Mouse (Mus musculus) intestine, postnatal 0 days (tissue): ENCODE results near the gene Fntb. TPM values are rescaled to one million over a fixed set of nuclear protein-coding genes. Genes with fewer than 3 reads are reported as not detected.
A peak's percentile ranks its signal among the peaks of the same experiment; 100 is the strongest.

Experiments used
- ATAC-seq: fragments of 200-750 bp; cut with Nextera tagmentation; 2 replicates; pipeline ENCODE4 v1.8.0; 2017; ENCODE audit warnings: mild to moderate bottlenecking, moderate TSS enrichment, moderate library complexity
- H3K27ac ChIP-seq: fragments of 300-500 bp; sonication (generic); 2 replicates; pipeline ENCODE4 v1.5.1; 2014; ENCODE audit warnings: mild to moderate bottlenecking, low read depth, low read length, moderate library complexity
- H3K27me3 ChIP-seq: fragments of 300-500 bp; sonication (generic); replicated peaks from 2 replicates; pipeline ENCODE4 v1.6.1; 2014; ENCODE audit warnings: low read length, mixed read lengths; ENCODE audit not compliant: control insufficient read depth, insufficient read depth
- H3K36me3 ChIP-seq: fragments of 300-500 bp; sonication (generic); 2 replicates; pipeline ENCODE4 v1.6.1; 2014; ENCODE audit warnings: mild to moderate bottlenecking, moderate library complexity; ENCODE audit not compliant: control insufficient read depth, insufficient read depth
- H3K4me1 ChIP-seq: fragments of 300-500 bp; sonication (generic); replicated peaks from 2 replicates; pipeline ENCODE4 v1.6.1; 2014; ENCODE audit warnings: antibody characterized with exemption, low read length, mixed read lengths; ENCODE audit not compliant: control insufficient read depth, insufficient read depth
- H3K4me2 ChIP-seq: fragments of 300-500 bp; sonication (generic); replicated peaks from 2 replicates; pipeline ENCODE4 v1.6.1; 2014; ENCODE audit warnings: low read depth, mild to moderate bottlenecking, moderate library complexity
- H3K4me3 ChIP-seq: fragments of 300-500 bp; sonication (generic); 2 replicates; pipeline ENCODE4 v1.5.1; 2014; ENCODE audit warnings: low read depth, low read length
- H3K9ac ChIP-seq: fragments of 300-500 bp; sonication (generic); 2 replicates; pipeline ENCODE4 v1.6.1; 2014; ENCODE audit warnings: mild to moderate bottlenecking, low read depth, low read length
- H3K9me3 ChIP-seq: fragments of 300-500 bp; sonication (generic); 2 replicates; pipeline ENCODE4 v1.6.1; 2016; ENCODE audit warnings: mixed run types; ENCODE audit not compliant: control insufficient read depth
- CTCF ChIP-seq: sonication (generic); IDR thresholded peaks from 2 replicates; pipeline ENCODE4 v1.5.1; 2016; ENCODE audit warnings: low read depth, mild to moderate bottlenecking, control low read depth, antibody characterized with exemption, moderate library complexity
- WGBS: fragments of 180-500 bp; shearing (Covaris S2); extraction: QIAGEN DNeasy Blood & Tissue Kit; methylation state at CpG from one replicate; pipeline ENCODE4 v1.1.7; 2014; 5-methylcytosine and 5-hydroxymethylcytosine counted together
- polyA plus RNA-seq: library from polyadenylated mRNA; unstranded; fragments of >200 nt; fragmentation: Nextera tagmentation; extraction: Ambion mirVana; gene quantifications from 2 replicates; pipeline ENCODE4 v1.2.1, GENCODE M21; 2015

Gene Fntb
- polyA plus RNA-seq, 1 experiment from 2014 or later = 13.5 TPM

GRCm38 (mm10) chr12:76776898-76777297, 11.5 kb downstream of the Fntb start:
- no peak overlapping the region for H3K27ac ChIP-seq
- no peak overlapping the region for H3K9ac ChIP-seq
- TF ChIP-seq CTCF = no peak
- no peaks in the 10 kb centered on the region for H3K4me1 ChIP-seq
- no peak overlapping the region for H3K4me2 ChIP-seq
- no peak for ATAC-seq
- no peaks in the 10 kb centered on the region for H3K27me3 ChIP-seq
- H3K9me3 ChIP-seq = no peaks in the 10 kb centered on the region
- 53% methylated on average over 5 of the region's 5 CpGs for WGBS
- no peak overlapping the region for H3K4me3 ChIP-seq
- peaks cover 18% of the 10 kb centered on the region; the same call in 1 of the 2 replicates for H3K36me3 ChIP-seq

- peak; percentile 60 for TF ChIP-seq CTCF
- no peaks in the 10 kb centered on the region for H3K4me1 ChIP-seq
- peak; percentile 44 for ATAC-seq
These were observed 12.5 kb downstream of the Fntb start for GRCm38 (mm10) chr12:76777845-76778244.

GRCm38 (mm10) chr12:76778305-76779083, 13.1 kb downstream of the Fntb start:
- ATAC-seq = peak; percentile 82
- Histone ChIP-seq H3K27ac (no peak overlapping the region), H3K4me1 (no peaks in the 10 kb centered on the region)

More at GRCm38 (mm10) chr12:76777845-76778244, 12.5 kb downstream of the Fntb start:
- H3K9ac ChIP-seq = no peak overlapping the region
- H3K36me3 ChIP-seq = peaks cover 18% of the 10 kb centered on the region; the same call in 1 of the 2 replicates
- no peak overlapping the region for H3K4me3 ChIP-seq
- no peak overlapping the region for H3K4me2 ChIP-seq
- H3K9me3 ChIP-seq = no peaks in the 10 kb centered on the region
- no peaks in the 10 kb centered on the region for H3K27me3 ChIP-seq
- no peak overlapping the region for H3K27ac ChIP-seq

GRCm38 (mm10) chr12:76779951-76780350, 14.6 kb downstream of the Fntb start:
- no peak overlapping the region for H3K4me2 ChIP-seq
- WGBS = 91% methylated on average over 5 of the region's 5 CpGs
- ATAC-seq = no peak
- no peaks in the 10 kb centered on the region for H3K4me1 ChIP-seq
- no peak overlapping the region for H3K27ac ChIP-seq
- no peak for TF ChIP-seq CTCF
- no peak overlapping the region for H3K4me3 ChIP-seq
- H3K9me3 ChIP-seq = no peaks in the 10 kb centered on the region
- no peak overlapping the region for H3K9ac ChIP-seq
- H3K27me3 ChIP-seq = no peaks in the 10 kb centered on the region
- peaks cover 18% of the 10 kb centered on the region; the same call in 1 of the 2 replicates for H3K36me3 ChIP-seq

More at GRCm38 (mm10) chr12:76778305-76779083, 13.1 kb downstream of the Fntb start:
- 0 out of 2 replicates have a peak, but pooled peaks have one; percentile 31 for TF ChIP-seq CTCF
- H3K4me3 ChIP-seq = no peak overlapping the region
- no peak overlapping the region for H3K4me2 ChIP-seq
- 45% methylated on average over 10 of the region's 10 CpGs for WGBS
- peaks cover 18% of the 10 kb centered on the region; the same call in 1 of the 2 replicates for H3K36me3 ChIP-seq
- no peaks in the 10 kb centered on the region for H3K27me3 ChIP-seq
- H3K9ac ChIP-seq = no peak overlapping the region
- no peaks in the 10 kb centered on the region for H3K9me3 ChIP-seq

GRCm38 (mm10) chr12:76780639-76781468, 15.5 kb downstream of the Fntb start:
- WGBS = 84% methylated on average over 12 of the region's 12 CpGs

GRCm38 (mm10) chr12:76784056-76784619, 18.7 kb downstream of the Fntb start:
- H3K27ac ChIP-seq = no peak overlapping the region
- H3K4me3 ChIP-seq = no peak overlapping the region
- no peak overlapping the region for H3K9ac ChIP-seq
- H3K27me3 ChIP-seq = no peaks in the 10 kb centered on the region
- H3K4me2 ChIP-seq = no peak overlapping the region
- ATAC-seq = no peak
- no peaks in the 10 kb centered on the region for H3K9me3 ChIP-seq
- peaks cover 7% of the 10 kb centered on the region; the same call in 1 of the 2 replicates for H3K36me3 ChIP-seq
- no peak for TF ChIP-seq CTCF
- H3K4me1 ChIP-seq = no peaks in the 10 kb centered on the region
- WGBS = 69% methylated on average over 10 of the region's 10 CpGs

More at GRCm38 (mm10) chr12:76780639-76781468, 15.5 kb downstream of the Fntb start:
- Histone ChIP-seq H3K4me3 (no peak overlapping the region), H3K9ac (no peak overlapping the region), H3K36me3 (peaks cover 15% of the 10 kb centered on the region; the same call in 1 of the 2 replicates), H3K4me2 (no peak overlapping the region), H3K27ac (no peak overlapping the region), H3K9me3 (no peaks in the 10 kb centered on the region), H3K4me1 (no peaks in the 10 kb centered on the region), H3K27me3 (no peaks in the 10 kb centered on the region)
- ATAC-seq = no peak
- no peak for TF ChIP-seq CTCF
